Mouse (Mus musculus) adrenal gland, postnatal 25 days (tissue): Measurements from ENCODE around the gene 2410137M14Rik. TPM values are rescaled to one million over a fixed set of nuclear protein-coding genes. Genes with fewer than 3 reads are reported as not detected.

ENCODE experiments used
- DNase-seq: peaks from one replicate; pipeline ENCODE4 v3.0.0; 2021; ENCODE audit warnings: mixed read lengths
- total RNA-seq: library from RNA; stranded (reverse); gene quantifications from 2 replicates; pipeline ENCODE4 v1.2.3, GENCODE M21; 2021

Gene 2410137M14Rik
- total RNA-seq, 1 experiment from 2014 or later: not detected

GRCm38 (mm10) chr17:36948286-36948685, 32.8 kb downstream of the 2410137M14Rik start:
- DNase-seq: no peak

- peak; percentile 75 for DNase-seq
Measured at GRCm38 (mm10) chr17:36947051-36947819, 33.8 kb downstream of the 2410137M14Rik start.

DNA sequence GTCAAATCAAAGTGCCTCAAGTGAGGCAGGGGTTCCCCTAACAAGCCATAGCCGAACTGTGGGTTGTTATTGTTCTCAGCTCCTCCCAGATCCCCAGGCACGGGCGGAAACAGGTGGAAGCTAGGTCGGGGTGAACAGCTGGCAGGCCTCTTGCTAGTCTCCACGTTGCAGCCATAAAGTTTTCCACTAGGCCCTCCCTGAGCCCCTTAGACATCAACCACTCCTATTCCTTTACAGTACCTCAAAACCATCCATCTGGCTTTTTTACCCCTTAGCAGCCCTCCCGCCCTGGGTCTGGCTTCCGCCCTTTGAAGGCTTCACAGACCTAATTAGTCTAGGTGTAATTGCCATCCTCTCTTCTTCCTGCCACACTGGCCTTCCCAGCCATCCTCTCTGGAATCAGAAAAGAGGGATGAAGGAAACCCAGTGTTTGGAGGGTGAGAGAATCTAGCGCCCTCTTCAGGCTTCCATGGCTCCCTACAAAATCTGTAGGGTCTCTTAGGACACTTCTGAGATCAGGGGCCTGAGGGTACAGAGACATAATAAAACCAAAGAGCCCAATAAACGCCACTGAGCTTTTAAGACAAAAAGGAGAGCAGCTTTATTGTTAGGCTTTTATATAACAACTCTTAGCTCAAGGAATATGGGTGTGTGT, 36.8 kb downstream of the 2410137M14Rik start:
- DNase-seq: no peak

GRCm38 (mm10) chr17:36943691-36944090, 37.3 kb downstream of the 2410137M14Rik start:
- no peak for DNase-seq

DNA sequence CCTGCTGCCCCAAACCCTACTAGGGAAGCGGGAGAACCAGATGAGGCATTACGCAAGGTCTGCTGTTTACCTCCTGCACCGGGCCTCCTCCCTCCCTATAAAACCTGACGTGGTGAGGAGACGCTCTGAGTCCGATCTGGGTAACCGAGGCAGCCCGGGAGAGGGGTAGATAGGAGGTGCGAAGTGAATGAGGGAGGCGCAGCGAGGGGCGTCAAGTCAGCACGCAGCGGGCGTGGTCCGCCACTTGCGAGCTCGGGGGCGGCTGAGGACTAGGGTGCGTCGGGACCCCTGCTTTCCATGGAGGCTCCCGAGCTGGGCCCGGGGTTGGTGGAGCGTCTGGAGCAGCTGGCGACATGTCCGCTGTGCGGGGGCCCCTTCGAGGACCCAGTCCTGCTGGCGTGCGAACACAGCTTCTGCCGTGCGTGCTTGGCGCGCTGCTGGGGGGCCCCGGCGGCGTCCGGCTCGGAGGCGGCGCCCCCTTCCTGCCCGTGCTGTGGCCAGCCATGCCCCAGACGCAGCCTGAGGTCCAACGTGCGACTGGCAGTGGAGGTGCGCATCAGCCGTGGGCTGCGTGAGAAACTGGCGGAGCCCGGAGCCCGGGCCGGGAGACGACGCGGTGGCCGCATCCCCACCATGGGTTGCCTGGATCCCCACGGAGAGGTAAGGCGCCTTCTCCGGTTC, 38.1 kb downstream of the 2410137M14Rik start, which contains the start of gene Rnf39:
Gene Rnf39, plus strand, starts transcription at position 128 of the 681 bp plus-strand sequence.
- DNase-seq: peak; percentile 10

DNA sequence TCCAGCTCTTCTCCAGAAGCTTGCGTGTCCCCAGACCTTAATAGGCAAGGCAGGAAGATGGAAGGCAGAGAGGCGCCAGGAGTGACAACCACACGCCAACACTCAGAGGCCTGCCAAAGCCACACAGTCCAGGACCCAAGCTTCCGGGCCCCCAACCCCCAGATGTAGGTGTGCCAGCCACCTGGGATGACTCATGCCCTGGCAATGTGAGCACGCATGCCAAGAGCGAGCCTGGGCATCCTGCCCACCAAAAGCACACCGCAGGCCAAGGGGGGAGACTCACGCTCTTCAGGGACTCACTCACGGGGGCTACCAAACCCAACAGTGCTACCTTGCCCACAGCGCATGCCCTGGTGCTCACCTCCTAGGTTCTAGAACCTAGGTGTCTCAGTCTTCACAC, 38.6 kb downstream of the 2410137M14Rik start:
- DNase-seq: peak; percentile 39

DNA sequence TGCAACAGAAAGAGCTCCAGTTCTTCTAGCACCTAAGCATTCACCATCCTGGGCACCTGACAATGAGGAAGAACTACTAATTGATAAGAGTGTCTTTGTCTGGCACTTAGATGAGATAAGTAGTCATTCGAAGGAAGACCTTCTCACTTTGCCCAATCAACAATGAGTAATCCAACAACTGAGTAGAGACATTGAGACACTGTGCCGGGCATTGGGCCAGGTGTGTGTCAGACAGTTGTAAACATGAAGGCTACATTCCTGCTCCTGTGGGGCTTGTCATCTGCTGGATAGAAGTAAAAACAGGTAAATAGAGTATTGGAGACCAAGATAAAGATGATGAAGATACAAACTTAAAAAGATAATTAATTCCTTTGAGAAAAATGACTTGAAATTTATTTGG, 43.0 kb downstream of the 2410137M14Rik start:
- DNase-seq: peak; percentile 75

DNA sequence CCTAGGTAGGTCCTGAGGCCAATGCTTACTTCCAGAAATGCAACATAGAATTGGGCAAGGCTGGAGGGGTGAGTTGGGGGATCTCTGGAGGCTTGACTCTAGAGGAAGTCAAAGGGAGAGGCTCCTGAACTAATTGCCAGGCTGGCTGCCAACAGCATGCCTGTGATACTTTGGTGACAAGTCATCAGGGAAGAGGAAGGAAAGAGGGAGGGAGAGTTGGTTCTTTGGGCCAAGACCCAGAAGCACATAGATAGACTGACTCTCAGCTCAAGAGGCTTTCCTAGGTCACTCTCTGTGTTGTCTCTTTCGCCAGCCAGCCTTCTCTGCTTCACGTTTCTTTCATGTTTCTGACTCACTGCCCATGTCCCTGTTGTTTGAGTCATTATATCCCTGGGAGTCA, 49.2 kb downstream of the 2410137M14Rik start:
- DNase-seq: peak; percentile 43

GRCm38 (mm10) chr17:36931130-36931529, 49.9 kb downstream of the 2410137M14Rik start:
- no peak for DNase-seq

GRCm38 (mm10) chr17:36930233-36930632, 50.8 kb downstream of the 2410137M14Rik start:
- DNase-seq: no peak

DNA sequence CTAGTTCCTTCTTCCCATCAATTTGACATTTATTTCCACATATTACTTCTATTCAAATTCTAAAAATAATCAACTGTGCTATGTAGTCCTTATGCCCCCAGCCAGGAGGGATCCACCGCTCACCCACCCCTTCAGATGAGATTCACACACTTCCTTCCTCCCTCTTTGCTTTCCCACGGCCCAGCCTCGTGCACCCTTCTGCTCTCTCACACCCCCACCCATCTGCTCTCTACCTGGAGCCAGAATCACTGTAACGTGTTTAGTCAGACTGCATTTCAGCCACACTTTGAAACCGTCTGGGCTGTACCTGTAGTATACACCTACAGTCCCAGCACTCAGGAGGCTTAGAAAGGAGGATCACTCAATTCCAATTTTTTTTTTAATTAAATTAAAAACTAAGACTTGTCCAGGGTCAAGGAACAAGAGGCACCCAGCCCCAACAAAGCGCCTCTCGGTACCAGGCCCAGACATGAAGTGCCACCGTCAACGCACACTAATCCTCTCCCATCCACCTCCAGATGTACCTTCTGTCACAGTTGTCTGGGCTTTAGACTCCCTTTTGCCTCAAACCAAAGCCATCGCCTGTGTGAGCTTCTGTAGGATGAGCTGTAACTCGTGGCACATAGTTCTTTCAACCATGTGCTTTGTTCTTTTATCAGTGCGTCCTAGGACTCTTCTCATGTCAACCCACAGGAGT, 51.7 kb downstream of the 2410137M14Rik start:
- no peak for DNase-seq

Other genes with a start within 250 kb of the 2410137M14Rik start
- not detected in 2 replicates for gene H2-M10.5, start 208.3 kb downstream of the 2410137M14Rik start, total RNA-seq
- gene H2-M10.6, start 169.1 kb downstream of the 2410137M14Rik start, total RNA-seq: not detected in 2 replicates
- 69.2 and 77.1 TPM in 2 replicates for gene Trim26, start 144.1 kb downstream of the 2410137M14Rik start, total RNA-seq
- gene Trim15, start 114.0 kb downstream of the 2410137M14Rik start, total RNA-seq: not detected in 2 replicates
- gene Trim10, start 111.7 kb downstream of the 2410137M14Rik start, total RNA-seq: 0.27 and 0.67 TPM in 2 replicates
- 0.61 TPM in 1 of 2 replicates, not detected in the other for gene Trim40, start 91.1 kb downstream of the 2410137M14Rik start, total RNA-seq
- not detected in 2 replicates for gene Trim31, start 83.1 kb downstream of the 2410137M14Rik start, total RNA-seq
- 0.85 TPM in 1 of 2 replicates, not detected in the other for gene Rnf39, start 38.3 kb downstream of the 2410137M14Rik start, total RNA-seq
- 78.7 and 85.4 TPM in 2 replicates for gene Ppp1r11, start 29.5 kb downstream of the 2410137M14Rik start, total RNA-seq
- gene Znrd1, start 22.7 kb downstream of the 2410137M14Rik start, total RNA-seq: 33.8 and 41.3 TPM in 2 replicates
- 16.5 and 21.2 TPM in 2 replicates for gene Znrd1as, start 22.6 kb downstream of the 2410137M14Rik start, total RNA-seq
- gene H2-M5, start 8.3 kb upstream of the 2410137M14Rik start, total RNA-seq: not detected in 2 replicates
- gene Zfp57, start 19.9 kb upstream of the 2410137M14Rik start, total RNA-seq: 2.5 and 3.8 TPM in 2 replicates
- not detected in 2 replicates for gene Mog, start 42.2 kb upstream of the 2410137M14Rik start, total RNA-seq
- 39.6 and 46.0 TPM in 2 replicates for gene Gabbr1, start 64.7 kb upstream of the 2410137M14Rik start, total RNA-seq
- not detected in 2 replicates for gene Olfr90, start 107.3 kb upstream of the 2410137M14Rik start, total RNA-seq
- not detected in 2 replicates for gene Olfr91, start 117.0 kb upstream of the 2410137M14Rik start, total RNA-seq
- gene Olfr92, start 138.9 kb upstream of the 2410137M14Rik start, total RNA-seq: not detected in 2 replicates
- gene Olfr93, start 180.3 kb upstream of the 2410137M14Rik start, total RNA-seq: not detected in 2 replicates
- not detected in 2 replicates for gene Ubd, start 212.7 kb upstream of the 2410137M14Rik start, total RNA-seq
- not detected in 2 replicates for gene Olfr94, start 219.8 kb upstream of the 2410137M14Rik start, total RNA-seq
- gene Olfr95, start 231.9 kb upstream of the 2410137M14Rik start, total RNA-seq: not detected in 2 replicates
- gene Olfr96, start 238.9 kb upstream of the 2410137M14Rik start, total RNA-seq: not detected in 2 replicates